Mouse (Mus musculus): ENCODE measurements around the gene Tspan1.
A peak's percentile ranks its signal among the peaks of the same experiment; 100 is the strongest.

Tspan1 gene

DNA sequence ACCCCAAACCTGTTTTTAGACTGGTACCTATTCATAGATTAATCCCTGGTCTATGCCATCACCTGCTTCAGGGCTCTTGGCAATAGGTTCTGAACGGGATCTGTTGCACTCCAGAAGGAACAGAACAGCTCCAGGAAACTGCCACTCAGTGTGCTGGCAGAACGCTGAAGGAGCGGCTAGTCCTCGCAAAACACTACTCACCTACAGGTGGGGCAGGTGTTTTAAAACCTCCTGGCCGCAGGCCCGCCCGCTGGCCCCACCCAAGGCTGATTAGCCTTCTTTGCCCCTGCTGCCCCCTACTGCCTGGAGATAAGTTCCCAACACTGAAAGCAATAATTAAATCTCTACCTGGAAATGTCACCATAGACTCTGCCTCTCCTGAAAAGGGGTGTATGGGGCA, at the start of gene Tspan1:
Gene Tspan1 (minus strand): TSS at position 198 of the 400 bp plus-strand sequence.
- DNase-seq (ENCODE audit: low spot score): no peak

DNA sequence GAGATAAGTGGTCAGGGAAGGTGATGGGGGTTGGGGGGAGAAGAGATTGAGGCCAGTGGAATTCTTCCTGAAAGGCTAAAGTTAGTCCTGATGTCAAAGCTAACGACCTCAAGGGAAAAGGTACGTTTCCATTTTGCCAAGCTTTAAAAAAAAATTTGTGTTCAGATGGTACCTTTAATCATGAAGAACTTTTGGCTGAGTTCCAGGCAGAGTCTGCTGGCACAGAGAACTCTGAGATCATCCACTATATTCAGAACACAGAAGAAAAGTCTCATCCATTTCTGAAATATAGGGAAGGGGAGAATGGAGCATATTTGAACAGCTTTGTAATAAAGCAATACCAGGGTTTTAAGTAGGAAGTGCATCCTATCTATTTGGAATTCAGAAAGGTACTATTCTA, 49.6 kb upstream of the Tspan1 start:
- no peak for DNase-seq (ENCODE audit: low spot score)

DNA sequence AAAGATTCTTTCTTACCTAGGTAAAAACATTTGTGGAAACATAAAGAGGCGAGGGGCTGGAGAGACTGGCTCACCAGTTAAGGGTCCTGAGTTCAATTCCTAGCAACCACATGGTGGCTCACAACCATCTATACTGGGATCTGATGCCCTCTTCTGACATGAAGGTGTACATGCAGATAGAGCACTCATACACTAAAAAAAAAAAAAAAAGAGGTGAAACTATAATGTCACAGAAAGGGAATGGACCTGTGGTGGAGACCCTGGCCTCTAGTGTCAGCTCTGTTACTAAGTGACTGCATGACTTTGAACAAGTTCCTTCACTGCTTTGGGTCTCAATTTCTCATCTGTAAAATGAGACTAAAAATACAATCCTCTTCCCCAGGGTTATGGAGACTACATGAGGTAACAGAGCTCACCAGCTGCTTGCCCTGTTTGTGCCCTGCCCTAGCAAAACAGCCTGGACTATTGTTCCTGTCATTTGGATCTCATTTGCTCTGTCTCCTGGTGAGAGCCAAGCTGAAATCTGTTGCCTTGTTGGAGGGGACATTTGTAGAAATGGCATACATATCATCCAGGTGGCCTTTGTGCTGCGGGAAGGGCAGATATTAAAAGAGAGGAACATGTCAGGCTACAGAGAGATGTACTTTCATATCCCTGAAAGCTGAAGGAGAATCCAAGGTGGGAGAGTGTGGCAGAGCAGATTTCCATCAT, 48.6 kb upstream of the Tspan1 start:
- no peak for DNase-seq (ENCODE audit: low spot score)

DNA sequence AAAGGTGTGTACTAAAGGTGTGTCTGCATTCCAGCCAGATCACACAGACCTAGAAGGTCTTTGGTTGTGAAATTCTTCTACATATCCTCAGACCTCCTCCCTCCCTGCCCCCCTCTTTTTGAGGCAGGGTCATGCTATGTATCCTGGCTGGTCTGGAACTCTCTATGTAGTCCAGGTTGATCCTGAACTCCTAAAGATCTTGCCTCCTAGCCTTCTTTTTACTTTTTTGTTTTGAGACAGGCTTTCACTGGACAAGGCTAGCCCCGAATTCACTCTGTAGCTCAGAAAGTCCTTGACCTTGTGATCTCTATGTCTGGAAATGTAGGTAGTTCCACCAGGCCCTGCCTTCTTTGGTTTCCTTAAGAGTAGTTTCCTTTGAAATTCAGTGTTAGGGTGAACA, 41.5 kb upstream of the Tspan1 start:
- no peak for DNase-seq (ENCODE audit: low spot score)

DNA sequence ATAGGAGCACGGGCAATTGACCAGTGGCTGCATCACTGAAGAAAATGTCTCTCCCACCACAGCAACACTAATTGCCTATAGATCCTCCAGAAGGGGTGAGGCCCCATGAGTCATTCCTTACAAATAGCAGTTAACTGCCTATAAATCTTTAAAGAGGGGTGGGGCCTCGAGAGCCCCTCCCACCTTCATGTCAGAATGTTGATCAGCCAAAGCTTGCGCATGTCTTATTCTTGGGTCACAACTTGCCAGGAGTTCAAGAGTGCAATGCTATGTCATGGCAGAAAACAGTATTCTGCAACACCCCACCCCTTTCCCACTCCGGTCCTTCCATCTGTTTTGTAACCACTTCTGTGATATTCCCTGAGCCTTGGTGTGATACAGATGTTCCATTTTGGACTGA, 39.1 kb upstream of the Tspan1 start:
- no peak for DNase-seq (ENCODE audit: low spot score)

DNA sequence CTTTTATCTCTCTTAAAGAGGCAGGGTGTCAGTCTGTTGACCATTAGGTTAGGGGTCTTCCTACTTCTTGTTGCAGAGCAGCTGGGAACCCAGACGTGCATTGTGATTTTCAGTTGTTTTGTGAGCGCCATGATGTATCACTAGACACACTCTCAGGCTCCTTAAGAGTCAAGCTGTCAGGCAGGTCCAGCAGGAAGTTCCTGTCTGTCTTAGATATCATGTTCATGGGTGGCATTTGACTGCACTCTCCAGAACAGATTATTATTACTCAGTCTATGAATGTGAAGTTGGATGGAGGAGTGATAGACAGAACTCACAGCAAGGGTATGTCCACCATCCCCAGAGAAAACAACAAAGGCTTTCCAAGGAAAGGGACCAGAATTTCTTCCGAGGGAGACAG, 37.0 kb upstream of the Tspan1 start:
- DNase-seq (ENCODE audit: low spot score): no peak

DNA sequence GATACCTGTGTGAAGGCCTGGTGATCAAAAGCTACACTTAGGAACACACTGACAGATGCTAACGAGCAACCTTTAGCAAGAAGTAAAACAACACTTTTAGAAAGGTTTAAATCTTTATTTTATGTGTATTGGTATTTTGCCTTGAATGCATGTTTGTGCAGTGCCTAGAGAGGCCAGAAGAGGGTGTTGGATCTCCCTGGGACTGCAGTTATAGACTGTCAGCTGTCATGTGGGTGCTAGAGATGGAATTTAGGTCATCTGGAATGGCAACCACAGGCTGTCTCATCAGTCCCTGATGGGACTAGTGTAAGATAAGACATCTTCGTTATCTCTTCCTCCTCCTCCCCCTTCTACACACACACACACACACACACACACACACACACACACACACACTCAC, 31.0 kb upstream of the Tspan1 start:
- no peak for DNase-seq (ENCODE audit: low spot score)

DNA sequence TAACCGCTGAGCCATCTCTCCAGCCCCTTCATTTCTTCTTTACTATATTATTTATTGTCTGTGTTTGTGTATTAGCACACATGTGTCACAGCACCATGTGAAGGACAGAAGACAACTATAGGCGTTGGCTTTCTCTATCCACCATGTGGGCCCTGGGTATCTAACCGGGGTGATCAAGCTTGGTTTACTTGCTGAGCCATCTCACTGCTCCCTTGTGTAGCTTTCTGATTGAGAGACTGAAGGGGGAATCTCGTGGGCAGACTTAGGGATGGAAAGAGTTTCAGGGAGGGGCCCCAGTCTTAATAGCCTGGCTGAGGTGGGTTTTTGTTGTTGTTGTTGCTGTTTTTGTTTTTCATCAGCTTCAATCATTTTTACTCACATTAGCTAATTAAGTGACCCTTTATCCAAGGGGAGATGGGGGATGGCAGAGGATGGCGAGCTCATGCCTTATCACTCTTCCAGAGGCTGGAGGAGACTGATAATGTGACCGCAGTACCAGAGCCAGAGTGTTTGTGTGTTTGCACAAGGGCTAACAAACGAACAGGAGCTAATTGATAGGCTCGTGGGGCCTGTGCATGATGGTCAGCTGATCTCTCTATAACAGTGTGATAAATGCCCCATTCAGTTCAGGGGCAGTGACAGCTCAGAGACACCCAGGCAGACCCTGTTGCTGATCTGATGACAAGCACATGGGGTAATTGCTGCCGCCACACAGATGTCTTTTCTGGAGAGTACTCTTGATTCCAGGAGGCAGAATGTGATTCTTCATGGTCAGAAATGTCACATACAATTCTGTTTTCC, 26.4 kb upstream of the Tspan1 start:
- no peak for DNase-seq (ENCODE audit: low spot score)

DNA sequence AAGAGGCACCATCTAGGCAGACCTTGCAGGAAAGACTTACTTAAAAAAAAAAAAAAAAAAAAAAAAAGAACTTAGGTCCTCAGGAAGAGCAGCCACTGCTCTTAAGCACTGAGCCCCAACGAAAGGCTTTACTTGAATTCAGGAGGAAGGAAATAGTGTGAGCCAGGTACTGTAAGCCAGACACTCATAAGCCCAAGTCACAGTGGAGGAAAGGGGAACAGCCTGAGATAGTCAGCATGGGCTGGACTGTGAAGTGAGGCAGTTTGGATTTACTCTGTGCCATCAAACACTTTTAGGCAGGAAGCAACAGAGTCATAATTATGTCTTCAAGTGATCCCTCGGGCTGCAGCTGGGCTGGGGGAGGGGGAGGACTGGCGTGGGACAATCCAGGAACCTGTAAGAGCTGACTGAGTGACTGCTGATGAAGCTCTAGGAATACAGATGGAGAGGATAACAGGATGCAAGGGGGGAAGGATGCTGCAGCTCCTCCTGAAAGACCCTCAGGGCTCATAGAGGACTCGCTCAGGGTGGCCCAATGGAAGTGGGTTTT, 25.0 kb upstream of the Tspan1 start:
- DNase-seq (ENCODE audit: low spot score): no peak

DNA sequence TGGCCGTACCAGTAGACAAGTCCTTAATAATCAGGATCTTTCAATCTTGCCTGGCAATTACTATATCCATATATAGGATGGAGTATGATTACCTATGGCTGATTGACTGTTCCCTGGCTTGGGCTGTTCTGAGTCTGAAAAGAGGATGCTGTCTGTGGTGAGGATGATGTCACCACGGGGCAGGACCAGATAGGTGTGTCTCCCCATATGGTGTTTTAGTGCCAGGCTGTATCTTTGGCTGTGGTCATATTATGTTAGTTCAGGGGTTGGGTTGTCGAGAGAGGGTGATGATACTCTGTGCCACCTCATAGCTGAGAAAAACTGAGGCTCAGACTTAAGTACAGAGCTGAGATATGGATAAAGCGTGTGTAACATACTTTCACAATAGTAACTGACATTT, 17.7 kb upstream of the Tspan1 start:
- DNase-seq (ENCODE audit: low spot score): no peak

DNA sequence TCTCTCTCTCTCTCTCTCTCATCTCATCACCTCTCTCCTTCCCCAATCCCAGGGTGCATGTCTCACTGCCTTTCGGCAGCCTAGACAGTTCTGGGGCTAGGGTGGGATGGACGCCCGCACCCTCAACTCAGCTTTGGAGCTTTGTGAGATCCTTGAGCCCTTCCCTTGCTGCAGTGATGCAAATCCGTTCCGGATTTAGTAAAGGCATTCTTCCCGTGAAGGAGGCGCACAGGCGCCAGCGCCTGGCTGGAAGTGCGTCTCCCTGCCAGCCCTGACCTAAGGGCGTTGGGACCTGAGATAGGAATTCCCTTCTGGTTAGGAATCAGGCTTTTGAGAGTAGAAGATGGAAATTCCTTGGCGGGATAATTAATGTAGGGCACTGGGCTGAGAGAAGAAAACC, 15.3 kb upstream of the Tspan1 start:
- DNase-seq (ENCODE audit: low spot score): no peak

DNA sequence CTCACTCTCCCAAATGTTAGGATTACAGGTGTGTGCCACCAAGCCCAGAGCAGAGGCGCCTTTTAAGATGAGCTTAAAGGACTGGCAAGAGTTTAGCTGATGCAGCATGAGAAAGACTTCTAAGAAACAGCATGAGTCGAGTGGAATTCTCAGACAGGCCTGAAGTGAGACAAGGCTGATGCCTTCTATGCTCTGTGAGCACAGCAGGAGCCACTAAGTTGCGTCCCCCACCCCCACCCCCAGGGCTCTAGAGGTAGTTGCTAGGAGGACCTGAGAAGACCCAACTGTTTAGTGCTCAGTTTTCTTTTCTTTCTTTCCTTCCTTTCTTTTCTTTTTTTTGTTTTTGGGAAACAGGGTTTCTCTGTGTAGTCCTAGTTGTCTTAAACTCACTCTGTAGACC, 14.7 kb upstream of the Tspan1 start:
- DNase-seq (ENCODE audit: low spot score): no peak

DNA sequence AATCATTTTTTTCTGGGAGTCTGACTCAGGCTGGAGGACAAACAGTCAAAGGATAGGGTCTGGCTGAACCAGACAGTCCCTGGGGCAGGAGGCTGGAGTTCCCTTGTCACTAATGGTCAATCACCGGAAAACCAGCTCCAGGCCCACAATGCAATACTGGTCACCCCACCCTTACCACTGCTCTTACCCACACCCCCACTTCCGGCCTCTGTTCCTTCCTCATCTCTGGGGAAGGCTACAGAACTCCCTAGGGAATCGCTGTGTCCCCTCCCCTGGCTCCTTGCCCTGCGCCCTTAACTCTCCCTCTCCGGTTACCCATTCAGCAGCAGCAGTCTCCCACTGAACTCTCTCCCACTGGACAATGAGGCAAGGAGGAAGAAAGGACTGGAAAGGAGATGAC, 9.7 kb upstream of the Tspan1 start:
- no peak for DNase-seq (ENCODE audit: low spot score)

DNA sequence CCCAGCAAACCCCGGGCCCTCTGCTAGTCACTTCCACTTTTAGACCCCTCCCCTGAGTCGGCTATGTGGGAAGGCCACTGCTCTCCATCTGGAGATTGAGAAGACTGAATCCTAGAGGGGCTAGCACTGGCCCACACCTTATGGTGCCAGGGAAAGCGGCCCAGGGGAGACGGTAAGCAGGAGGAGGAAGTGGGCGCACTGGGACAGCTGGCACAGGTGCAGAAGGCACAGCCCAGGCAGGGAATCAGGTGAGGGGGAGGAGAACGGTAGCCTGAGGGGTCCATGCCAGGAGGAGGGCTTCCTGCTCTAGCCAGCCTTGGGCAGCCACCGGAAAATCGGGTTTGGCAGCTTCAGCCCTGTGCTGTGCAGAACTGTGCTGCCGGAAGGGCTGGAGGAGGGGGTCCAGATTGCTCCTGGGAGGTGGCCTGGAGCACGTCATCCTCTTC, 9.2 kb upstream of the Tspan1 start:
- peak; percentile 66 for DNase-seq (ENCODE audit: low spot score)

DNA sequence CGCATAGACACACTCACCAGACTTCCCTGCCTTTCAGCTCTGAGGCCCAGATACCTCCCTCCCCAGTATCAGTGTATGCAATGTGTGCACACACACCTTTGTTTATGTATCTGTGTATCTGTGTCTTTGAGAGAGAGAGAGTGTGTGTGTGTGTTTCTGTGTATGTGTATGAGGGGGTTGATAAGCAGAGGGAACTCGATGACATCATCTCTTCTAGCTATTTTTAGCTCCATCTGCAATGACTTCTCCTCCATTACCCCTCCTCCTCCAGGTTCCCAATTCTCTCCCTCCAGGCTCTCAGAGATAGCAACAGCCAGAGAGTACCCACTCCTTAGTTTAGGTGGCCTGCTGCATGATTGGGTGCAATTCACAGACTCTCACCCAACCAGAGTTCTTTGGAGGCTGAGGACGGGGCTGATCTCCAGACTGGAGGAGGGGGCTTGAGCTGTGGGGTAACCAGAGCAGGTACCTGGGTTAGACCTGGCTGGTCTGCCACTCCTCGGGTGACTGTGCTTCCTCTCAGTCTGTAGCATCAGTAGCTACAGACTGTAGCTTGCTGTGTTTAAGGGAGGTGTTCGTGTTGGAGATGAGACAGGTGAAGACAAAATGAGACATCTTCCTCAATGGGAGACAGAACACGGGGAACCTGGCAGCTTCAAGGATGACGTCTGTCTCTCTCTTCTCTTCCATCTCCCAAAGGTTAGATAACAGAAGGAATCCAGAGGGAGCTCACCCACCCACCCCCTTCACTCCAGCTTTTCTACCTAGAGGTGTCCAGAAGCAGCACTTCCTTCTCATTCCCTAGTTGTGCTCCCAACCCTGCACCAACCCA, 8.5 kb upstream of the Tspan1 start:
- no peak for DNase-seq (ENCODE audit: low spot score)

DNA sequence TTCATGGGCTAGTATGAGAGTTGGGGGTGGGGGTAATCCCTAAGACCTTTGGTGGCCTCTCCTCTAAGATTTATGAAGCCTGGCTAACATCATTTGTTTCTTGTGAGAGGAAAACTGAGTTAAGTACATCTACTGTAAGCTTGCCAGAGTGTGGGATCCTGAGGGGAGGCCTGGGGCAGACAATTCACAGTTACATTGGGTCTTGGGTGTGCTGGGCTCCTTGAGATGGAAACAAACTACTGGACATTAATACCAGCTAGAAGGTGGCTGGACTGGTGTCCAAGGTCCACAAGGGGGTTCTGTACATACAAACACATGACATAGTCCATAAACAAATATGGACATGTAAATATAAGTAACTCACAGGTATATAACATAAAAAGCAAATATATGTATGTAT, 7.7 kb upstream of the Tspan1 start:
- DNase-seq (ENCODE audit: low spot score): no peak

DNA sequence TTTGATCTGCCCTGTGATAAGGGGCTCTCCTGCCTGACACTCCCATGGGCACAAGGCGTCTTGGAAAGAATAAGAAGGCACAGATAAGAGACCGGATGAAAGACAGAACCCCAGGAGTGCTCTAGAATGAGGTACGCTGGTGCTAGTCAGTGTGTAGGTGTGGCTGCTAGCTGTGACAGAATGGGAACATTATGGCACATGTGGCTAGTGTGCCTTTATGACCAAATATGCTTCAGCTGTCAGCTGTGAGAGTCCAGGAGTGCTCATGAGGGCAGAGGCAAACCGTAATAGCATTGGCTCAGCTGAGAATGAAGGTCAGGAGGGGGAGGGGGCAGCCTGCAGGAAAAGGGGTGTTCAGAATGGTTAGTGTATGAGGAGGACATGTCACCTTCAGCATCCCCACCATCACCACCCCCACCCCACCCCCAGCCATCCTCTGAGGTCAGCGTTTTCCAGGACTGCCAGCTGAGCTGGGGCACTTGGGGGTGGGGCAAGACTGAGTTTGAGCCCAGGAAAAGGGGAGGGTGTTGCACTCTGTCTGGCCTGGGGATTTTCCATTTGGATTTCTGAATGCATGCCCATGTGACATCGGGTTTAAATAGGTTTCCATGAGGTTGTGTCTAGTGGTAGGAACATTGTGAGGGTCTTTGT, 7.2 kb upstream of the Tspan1 start:
- DNase-seq (ENCODE audit: low spot score): no peak

DNA sequence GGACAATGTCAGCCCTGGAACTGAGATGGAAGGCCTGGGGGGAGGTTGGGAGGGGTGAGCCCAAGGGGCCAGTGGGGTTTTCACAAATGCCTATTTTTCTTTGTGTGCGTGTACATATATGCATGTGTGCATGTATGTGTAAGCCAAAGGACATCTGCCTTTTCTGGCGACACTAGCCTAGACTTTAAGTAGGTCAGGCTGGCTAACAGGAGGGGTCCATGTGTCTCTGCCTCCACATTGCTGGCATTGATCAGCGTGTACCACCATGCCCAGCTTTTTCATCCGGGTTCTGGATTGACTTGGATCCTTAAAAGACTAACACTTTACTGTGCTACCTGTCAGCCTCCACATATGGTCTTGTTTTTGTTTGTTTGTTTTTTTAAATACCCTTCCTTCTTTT, 6.4 kb upstream of the Tspan1 start:
- DNase-seq (ENCODE audit: low spot score): no peak

DNA sequence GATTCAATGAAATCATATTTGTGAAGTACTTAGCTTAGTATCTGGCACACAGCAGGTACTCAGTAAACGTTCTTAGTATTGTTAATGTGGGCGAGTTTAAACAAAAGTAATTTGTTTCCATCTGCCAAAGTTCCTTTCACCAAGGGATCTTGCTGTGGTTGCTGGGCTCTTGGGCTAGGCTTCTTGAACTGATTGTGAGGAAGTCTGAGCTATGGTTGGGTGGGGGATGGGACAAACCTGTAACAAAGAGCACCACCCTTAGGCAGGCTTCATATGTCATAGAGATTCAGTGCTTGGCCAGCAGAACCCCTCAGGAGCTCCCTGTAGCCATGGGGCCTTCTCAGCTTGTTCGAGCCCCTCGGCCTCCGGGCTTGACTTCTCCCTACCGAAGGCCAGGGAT, 5.7 kb upstream of the Tspan1 start, which contains the start of the genes 1700042G07Rik and Gm49337:
Gene 1700042G07Rik (plus strand): TSS at position 301 of the 400 bp plus-strand sequence.
Gene Gm49337 (plus strand): TSS at position 313 of the 400 bp plus-strand sequence.
- DNase-seq (ENCODE audit: low spot score): no peak

DNA sequence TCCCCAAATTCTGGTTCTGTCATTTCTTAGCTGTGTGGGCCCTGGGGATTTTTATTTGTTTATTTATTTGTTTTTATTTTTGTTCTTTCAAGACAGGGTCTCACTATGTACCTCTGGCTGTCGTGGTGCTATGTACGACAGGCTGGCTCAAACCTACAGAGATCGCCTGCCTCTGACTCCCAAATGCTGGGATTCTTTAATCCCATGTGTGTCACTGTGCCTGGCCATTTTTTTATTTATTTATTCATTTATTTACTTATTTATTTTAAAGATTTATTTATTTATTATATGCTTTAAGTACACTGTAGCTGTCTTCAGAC, 1.9 kb upstream of the Tspan1 start:
- DNase-seq (ENCODE audit: low spot score): no peak

DNA sequence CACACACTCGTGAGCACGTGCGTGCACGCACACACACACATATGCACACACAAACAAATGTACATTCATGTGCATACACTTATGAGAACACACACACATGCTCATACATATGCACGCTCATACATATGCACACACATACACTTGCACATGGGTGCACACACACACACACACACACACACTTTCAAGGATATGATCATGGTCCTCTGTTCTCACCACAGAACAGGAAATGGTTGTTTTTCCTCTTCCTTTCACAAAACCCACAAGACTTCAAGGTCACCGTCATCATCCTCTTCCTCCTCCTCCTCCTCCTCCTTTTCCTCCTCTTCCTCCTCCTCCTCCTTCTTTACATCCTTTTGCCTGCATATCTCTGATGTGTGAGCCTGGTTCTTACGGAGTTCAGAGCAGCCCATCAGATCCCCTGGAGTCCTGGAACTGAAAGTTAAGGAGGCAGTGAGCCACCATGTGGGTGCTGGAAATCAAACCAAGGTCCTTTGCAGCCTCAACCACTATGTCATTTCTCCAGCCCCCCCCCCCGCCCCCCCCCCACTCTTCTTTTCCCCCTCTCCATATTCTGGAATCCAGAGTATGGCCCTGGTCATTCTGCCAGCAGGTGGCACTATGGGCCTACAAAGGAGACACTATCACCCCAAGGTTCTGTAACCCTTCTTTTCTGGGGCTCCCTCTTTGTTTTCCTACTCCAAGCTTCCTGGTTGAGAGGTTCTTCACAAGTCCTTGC, 1.4 kb upstream of the Tspan1 start:
- DNase-seq (ENCODE audit: low spot score): peak; percentile 85

All from layer of hippocampus, adult 11-12 months (tissue).